Mouse (Mus musculus): ENCODE data around the gene Acsf2.

- TF ChIP-seq CTCF (IDR thresholded peaks at IDR 0.05; ENCODE audit: control insufficient read depth, insufficient read depth, insufficient replicate concordance, low read depth, low read length): no peak
- TF ChIP-seq POLR2A (IDR thresholded peaks at IDR 0.05; ENCODE audit: control insufficient read depth, low read depth, low read length): no peak
Observed at GRCm38 (mm10) chr11:94634431-94634830, 32.8 kb upstream of the Acsf2 start.

All from testis, adult 2 months (tissue).